Mouse (Mus musculus) spleen, adult 2 months (tissue): ENCODE results near the gene Hdac7. TPM values are rescaled to one million over a fixed set of nuclear protein-coding genes. Genes with fewer than 3 reads are reported as not detected.
"Not testable (repeated sequence)": the region's sequence is repeated elsewhere in the genome, so short reads cannot be mapped to it uniquely, and the experiment has no call there.

ENCODE experiments used
- DNase-seq, 2 experiments: peaks; one replicate each; pipeline versions ENCODE4 v3.0.0 to v3.0.0-alpha.2; 2012 to 2021; ENCODE audit warnings: low spot score in 2 of 2, low read depth in 1 of 2
- H3K27ac ChIP-seq: fragments of 200-500 bp; 2 replicates; pipeline ENCODE4 v1.5.1; 2012; ENCODE audit warnings: low read length, inconsistent platforms; ENCODE audit not compliant: insufficient read depth
- H3K27me3 ChIP-seq: fragments of 200-500 bp; 2 replicates; pipeline ENCODE4 v1.6.1; 2012; ENCODE audit warnings: mild to moderate bottlenecking, moderate library complexity, low read length, inconsistent platforms; ENCODE audit not compliant: control insufficient read depth, insufficient read depth
- H3K36me3 ChIP-seq: fragments of 200-500 bp; 2 replicates; pipeline ENCODE4 v1.6.1; 2012; ENCODE audit warnings: mild to moderate bottlenecking, low read length, inconsistent platforms; ENCODE audit not compliant: control insufficient read depth, insufficient read depth
- H3K4me1 ChIP-seq: fragments of 200-500 bp; 2 replicates; pipeline ENCODE4 v1.6.1; 2011; ENCODE audit warnings: inconsistent platforms; ENCODE audit not compliant: control insufficient read depth, insufficient read depth, insufficient read length
- H3K4me3 ChIP-seq: fragments of 200-500 bp; 2 replicates; pipeline ENCODE4 v1.5.1; 2011; ENCODE audit warnings: mild to moderate bottlenecking, inconsistent platforms; ENCODE audit not compliant: insufficient read depth, insufficient read length; ENCODE audit errors: extremely low read depth
- CTCF ChIP-seq: fragments of 200-500 bp; IDR thresholded peaks from 2 replicates; pipeline ENCODE4 v1.5.1; 2011; ENCODE audit warnings: mild to moderate bottlenecking, inconsistent platforms; ENCODE audit not compliant: insufficient read depth, insufficient read length, insufficient replicate concordance; ENCODE audit errors: extremely low read depth
- POLR2A ChIP-seq: fragments of 200-500 bp; IDR thresholded peaks from 2 replicates; pipeline ENCODE4 v1.6.1; 2011; ENCODE audit warnings: low read depth, low read length, inconsistent platforms
- WGBS: fragments of 180-500 bp; shearing (Covaris S2); methylation state at CpG from one replicate; pipeline ENCODE4 v1.1.7; 2018; 5-methylcytosine and 5-hydroxymethylcytosine counted together
- polyA plus RNA-seq: library from polyadenylated mRNA; depleted of rRNA; stranded (reverse); fragments of >200 nt; gene quantifications from 2 replicates; pipeline ENCODE4 v1.2.3, GENCODE M21; 2012

Gene Hdac7
- polyA plus RNA-seq, 1 experiment = 104 TPM

DNA sequence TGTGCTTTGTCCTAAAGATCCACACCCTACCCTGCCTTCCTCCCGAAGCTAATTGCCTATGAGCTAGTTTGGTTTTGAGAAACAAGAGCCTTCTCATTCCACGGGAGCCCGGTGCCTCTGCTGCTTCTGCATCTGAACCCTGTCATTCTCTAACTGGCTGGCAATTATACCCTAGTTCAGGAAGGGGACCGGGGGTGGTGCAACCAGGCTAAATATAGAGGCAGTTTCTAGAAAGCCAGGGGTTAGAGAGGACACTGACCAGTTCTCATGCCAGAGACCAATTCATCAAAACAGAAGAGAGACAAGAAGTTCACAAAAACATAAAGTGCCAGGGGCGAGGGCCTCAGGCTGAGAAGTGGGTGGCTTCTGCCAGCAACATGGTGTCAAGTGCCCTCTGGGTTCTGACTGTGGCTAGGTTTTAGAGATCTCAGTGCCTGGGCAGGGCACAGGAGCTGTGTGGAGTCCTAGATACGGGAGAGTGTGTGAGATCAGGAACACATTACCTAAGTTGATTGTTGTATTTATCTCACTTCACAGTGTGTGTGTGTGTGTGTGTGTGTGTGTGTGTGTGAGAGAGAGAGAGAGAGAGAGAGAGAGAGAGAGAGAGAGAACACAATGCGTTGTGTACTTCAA, 34.5 kb upstream of the Hdac7 start:
- Histone ChIP-seq H3K36me3 (no peaks in the 10 kb centered on the region), H3K27ac (no peak overlapping the region), H3K4me1 (no peaks in the 10 kb centered on the region), H3K27me3 (no peaks in the 10 kb centered on the region), H3K4me3 (no peak overlapping the region)
- no peak for DNase-seq
- WGBS = 62% methylated on average over 7 of the region's 7 CpGs
- TF ChIP-seq CTCF (no peak), POLR2A (no peak)

- Histone ChIP-seq H3K27me3 (no peaks in the 10 kb centered on the region), H3K4me3 (no peak overlapping the region), H3K27ac (no peak overlapping the region), H3K36me3 (no peaks in the 10 kb centered on the region), H3K4me1 (no peaks in the 10 kb centered on the region)
- no peak for TF ChIP-seq CTCF
- no peak for TF ChIP-seq POLR2A
- no peak for DNase-seq
- WGBS = 87% methylated on average over 8 of the region's 8 CpGs
Observed at GRCm38 (mm10) chr15:97875784-97876183, 31.5 kb upstream of the Hdac7 start.

DNA sequence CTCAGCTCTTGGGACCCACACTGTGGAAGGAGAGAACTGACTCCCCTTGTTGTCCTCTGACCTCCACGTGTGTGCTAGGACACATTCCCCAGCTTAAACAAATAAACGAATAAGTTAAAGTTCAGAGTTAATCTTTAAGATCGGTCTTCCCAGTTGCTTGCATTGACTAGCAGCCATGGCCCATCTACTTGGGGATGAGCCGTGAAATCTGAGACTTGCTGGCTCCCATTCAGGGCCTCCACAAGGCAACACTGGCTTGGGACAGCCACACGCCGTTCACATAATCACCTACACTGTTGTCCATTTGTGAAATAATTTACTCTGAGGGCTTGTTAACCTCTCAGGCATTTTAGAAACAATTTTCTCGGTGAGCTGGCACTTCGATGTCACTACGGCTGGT, 29.4 kb upstream of the Hdac7 start:
- no peak for DNase-seq
- Histone ChIP-seq H3K36me3 (no peaks in the 10 kb centered on the region), H3K27ac (no peak overlapping the region), H3K4me1 (no peaks in the 10 kb centered on the region), H3K27me3 (no peaks in the 10 kb centered on the region), H3K4me3 (no peak overlapping the region)
- TF ChIP-seq CTCF (no peak), POLR2A (no peak)
- 94% methylated on average over 9 of the region's 9 CpGs for WGBS

GRCm38 (mm10) chr15:97872161-97872560, 27.9 kb upstream of the Hdac7 start:
- no peak overlapping the region for H3K4me3 ChIP-seq

DNA sequence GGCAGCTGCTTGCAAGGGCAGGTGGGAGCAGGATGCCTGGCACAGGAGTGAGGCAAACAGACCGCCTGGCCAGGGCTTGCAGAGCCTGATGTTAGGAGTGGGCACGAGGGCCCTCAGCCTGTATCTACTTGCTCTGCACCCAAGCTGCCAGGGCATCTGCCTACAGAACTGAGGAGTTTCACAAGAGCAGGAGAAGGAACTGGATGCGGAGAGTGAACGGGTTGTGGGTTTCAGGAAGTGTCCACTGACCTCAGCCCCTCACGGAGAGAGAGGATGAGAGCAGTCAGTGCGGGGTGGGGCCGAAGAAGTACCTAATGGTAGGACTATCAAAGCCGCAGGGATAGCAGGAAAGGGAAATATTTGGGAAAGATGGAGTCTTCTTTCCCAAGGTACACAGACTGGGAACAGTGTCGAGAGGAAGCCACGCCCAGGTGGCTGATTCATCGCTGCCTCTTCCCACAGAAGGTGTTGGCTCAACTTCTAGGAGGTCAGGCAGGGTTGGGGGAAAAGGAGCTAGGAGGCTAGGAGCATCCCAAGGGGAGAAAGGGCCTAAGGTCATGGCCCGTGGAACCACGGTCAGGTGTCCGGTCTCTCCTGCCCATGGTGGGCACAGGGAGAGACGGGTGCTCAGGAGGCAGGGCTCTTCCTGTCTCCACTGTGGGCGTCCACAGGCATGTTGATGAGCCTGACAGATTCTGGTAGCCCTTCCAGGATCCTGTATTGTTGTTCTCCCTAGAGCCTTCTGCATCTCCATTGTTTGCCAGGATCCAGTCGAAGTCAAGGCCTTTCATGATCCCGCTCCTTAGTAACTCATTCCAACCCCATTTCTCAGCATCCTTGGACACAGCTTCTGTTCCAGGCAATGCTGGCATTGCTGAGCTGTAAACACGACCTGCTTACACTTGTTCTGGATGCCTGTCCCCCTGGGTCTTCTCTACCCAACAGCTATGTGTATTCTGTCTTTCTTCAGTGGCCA, 27.0 kb upstream of the Hdac7 start:
- Histone ChIP-seq H3K36me3 (no peaks in the 10 kb centered on the region), H3K27me3 (no peaks in the 10 kb centered on the region), H3K4me3 (no peak overlapping the region), H3K4me1 (no peaks in the 10 kb centered on the region), H3K27ac (no peak overlapping the region)
- DNase-seq = no peak
- TF ChIP-seq CTCF (no peak), POLR2A (no peak)
- 82% methylated on average over 19 of the region's 19 CpGs for WGBS

More at GRCm38 (mm10) chr15:97872161-97872560, 27.9 kb upstream of the Hdac7 start:
- TF ChIP-seq CTCF = no peak
- no peaks in the 10 kb centered on the region for H3K27me3 ChIP-seq
- H3K27ac ChIP-seq = no peak overlapping the region
- WGBS = 96% methylated on average over 8 of the region's 8 CpGs
- H3K4me1 ChIP-seq = no peaks in the 10 kb centered on the region
- DNase-seq = no peak
- no peaks in the 10 kb centered on the region for H3K36me3 ChIP-seq

GRCm38 (mm10) chr15:97870116-97870515, 25.8 kb upstream of the Hdac7 start:
- WGBS = 85% methylated on average over 4 of the region's 4 CpGs

GRCm38 (mm10) chr15:97868985-97869384, 24.7 kb upstream of the Hdac7 start:
- Histone ChIP-seq H3K27ac (no peak overlapping the region), H3K4me3 (no peak overlapping the region), H3K4me1 (no peaks in the 10 kb centered on the region), H3K36me3 (no peaks in the 10 kb centered on the region), H3K27me3 (no peaks in the 10 kb centered on the region)
- WGBS = 50% methylated on average over 6 of the region's 6 CpGs
- DNase-seq = no peak
- TF ChIP-seq POLR2A (no peak), CTCF (no peak)

More at GRCm38 (mm10) chr15:97870116-97870515, 25.8 kb upstream of the Hdac7 start:
- H3K4me1 ChIP-seq, H3K27ac ChIP-seq, H3K4me3 ChIP-seq, DNase-seq, H3K27me3 ChIP-seq, H3K36me3 ChIP-seq: not testable (repeated sequence)
